Mouse (Mus musculus) T-helper 17 cell (primary cell): ENCODE measurements at regions not wholly inside any gene's neighbourhood (a gene's known extent, or its start where the extent isn't known, plus 50 kb on each side); places are given as distances from the start of the nearest gene placed in this dataset.

Source experiments
- in situ Hi-C, 2 experiments: fragments of 300-600 bp; cut with MboI, MseI; formaldehyde crosslinking; loops; 1 replicate in 1 of 2; 2 replicates in 1 of 2; pipeline ENCODE4 v1.15.1; 2025; ENCODE audit warnings: high pct_unique_total_duplicates in 2 of 2

- in situ Hi-C loops: no loop called here
Measured at GRCm38 (mm10) chr13:48154414-48155105, 106.5 kb upstream of the Id4 start.

- in situ Hi-C loops: no loop called here
Measured at GRCm38 (mm10) chr13:48159020-48159910, 101.8 kb upstream of the Id4 start.

- in situ Hi-C loops: no loop called here
Measured at GRCm38 (mm10) chr13:48160161-48160560, 100.9 kb upstream of the Id4 start.

GRCm38 (mm10) chr13:48161339-48161738, 99.7 kb upstream of the Id4 start:
- in situ Hi-C loops: no loop called here

GRCm38 (mm10) chr13:48164586-48164985, 96.4 kb upstream of the Id4 start:
- in situ Hi-C loops: no loop called here

- in situ Hi-C loops: no loop called here
Measured at GRCm38 (mm10) chr13:48165838-48166237, 95.2 kb upstream of the Id4 start.

- in situ Hi-C loops: no loop called here
Measured at GRCm38 (mm10) chr13:48167976-48168375, 93.1 kb upstream of the Id4 start.

GRCm38 (mm10) chr13:48171309-48171953, 89.6 kb upstream of the Id4 start:
- in situ Hi-C loops: no loop called here

GRCm38 (mm10) chr13:48171994-48172393, 89.0 kb upstream of the Id4 start:
- in situ Hi-C loops: no loop called here

GRCm38 (mm10) chr13:48192476-48192875, 68.6 kb upstream of the Id4 start:
- in situ Hi-C loops: no loop called here

GRCm38 (mm10) chr13:48193942-48194341, 67.1 kb upstream of the Id4 start:
- in situ Hi-C loops: no loop called here

- in situ Hi-C loops: no loop called here
Measured at GRCm38 (mm10) chr13:48207824-48208223, 53.2 kb upstream of the Id4 start.
